Mouse (Mus musculus): Measurements from ENCODE around the gene Gdf11.

GRCm38 (mm10) chr10:128895952-128896693 is 4.6 kb upstream of the Gdf11 start:
- TF ChIP-seq CTCF (IDR thresholded peaks at IDR 0.05; ENCODE audit: borderline replicate concordance, extremely low read depth, insufficient read depth, insufficient read length) (no peak), POLR2A (IDR thresholded peaks at IDR 0.05; ENCODE audit: borderline replicate concordance, extremely low read depth, insufficient read depth, insufficient read length, poor library complexity, severe bottlenecking) (no peak)

Measured in brain, embryonic 14.5 days (tissue).